Mouse (Mus musculus): Measurements from ENCODE around the gene Pard3. TPM values are rescaled to one million over a fixed set of nuclear protein-coding genes. Genes with fewer than 3 reads are reported as not detected.

The Pard3 gene
- polyA plus RNA-seq, 1 experiment from 2014 or later: 54.3 TPM

GRCm38 (mm10) chr8:127576657-127577056 lies 513.0 kb downstream of the Pard3 start:
- Histone ChIP-seq H3K9ac (no peak overlapping the region), H3K27me3 (no peaks in the 10 kb centered on the region), H3K4me1 (no peaks in the 10 kb centered on the region), H3K9me3 (no peaks in the 10 kb centered on the region), H3K27ac (no peak overlapping the region), H3K4me2 (replicated peaks) (no peak overlapping the region), H3K36me3 (no peaks in the 10 kb centered on the region), H3K4me3 (no peak overlapping the region)
- no peak for ATAC-seq (ENCODE audit: insufficient number of reproducible peaks, insufficient read depth, low FRiP score, low TSS enrichment)
- 90% methylated on average over 4 of the region's 4 CpGs for WGBS

- H3K9ac ChIP-seq: no peak overlapping the region
- ATAC-seq (ENCODE audit: insufficient number of reproducible peaks, insufficient read depth, low FRiP score, low TSS enrichment): no peak
- H3K27ac ChIP-seq: no peak overlapping the region
- H3K4me1 ChIP-seq: no peaks in the 10 kb centered on the region
- H3K9me3 ChIP-seq: no peaks in the 10 kb centered on the region
- H3K4me3 ChIP-seq: no peak overlapping the region
- H3K4me2 ChIP-seq (replicated peaks): no peak overlapping the region
- H3K36me3 ChIP-seq: no peaks in the 10 kb centered on the region
- WGBS: 81% methylated on average over 6 of the region's 6 CpGs
- H3K27me3 ChIP-seq: no peaks in the 10 kb centered on the region
Observed at GRCm38 (mm10) chr8:127577656-127578055, 514.0 kb downstream of the Pard3 start.

GRCm38 (mm10) chr8:127579436-127579835 lies 515.7 kb downstream of the Pard3 start:
- Histone ChIP-seq H3K4me1 (no peaks in the 10 kb centered on the region), H3K9me3 (no peaks in the 10 kb centered on the region), H3K4me2 (replicated peaks) (no peak overlapping the region), H3K27me3 (no peaks in the 10 kb centered on the region), H3K27ac (no peak overlapping the region), H3K36me3 (no peaks in the 10 kb centered on the region), H3K4me3 (no peak overlapping the region), H3K9ac (no peak overlapping the region)
- WGBS: 90% methylated on average over 9 of the region's 9 CpGs
- no peak for ATAC-seq (ENCODE audit: insufficient number of reproducible peaks, insufficient read depth, low FRiP score, low TSS enrichment)

GRCm38 (mm10) chr8:127583429-127583828 lies 519.7 kb downstream of the Pard3 start:
- no peak for ATAC-seq (ENCODE audit: insufficient number of reproducible peaks, insufficient read depth, low FRiP score, low TSS enrichment)
- Histone ChIP-seq H3K27me3 (no peaks in the 10 kb centered on the region), H3K9ac (no peak overlapping the region), H3K4me1 (peaks cover 16% of the 10 kb centered on the region), H3K4me3 (no peak overlapping the region), H3K27ac (no peak overlapping the region), H3K9me3 (no peaks in the 10 kb centered on the region), H3K4me2 (replicated peaks) (no peak overlapping the region), H3K36me3 (no peaks in the 10 kb centered on the region)
- WGBS: 84% methylated on average over 2 of the region's 2 CpGs

DNA sequence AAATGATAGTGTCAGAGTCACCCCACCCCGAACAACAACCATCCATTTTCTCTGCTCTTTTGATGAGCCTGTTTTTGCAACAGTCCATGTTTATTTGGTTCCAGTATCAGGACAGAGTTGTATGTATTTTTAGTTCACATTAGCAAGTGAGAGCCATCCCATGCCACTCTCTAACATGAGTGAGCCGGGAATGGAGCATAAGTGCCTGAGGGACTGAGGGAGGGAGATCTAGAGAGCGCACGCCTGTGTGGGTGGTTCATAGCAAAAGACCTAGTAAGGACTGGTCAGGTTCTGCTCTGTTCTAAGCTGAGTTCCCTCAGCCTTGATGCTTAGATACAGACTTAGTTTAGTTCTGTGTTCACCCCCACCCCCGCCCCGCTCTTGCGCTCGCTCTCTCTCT lies 521.9 kb downstream of the Pard3 start:
- peaks cover 16% of the 10 kb centered on the region for H3K4me1 ChIP-seq
- no peak overlapping the region for H3K4me2 ChIP-seq (replicated peaks)
- 89% methylated on average over 8 of the region's 8 CpGs for WGBS
- H3K4me3 ChIP-seq: no peak overlapping the region
- H3K27me3 ChIP-seq: no peaks in the 10 kb centered on the region
- no peak for ATAC-seq (ENCODE audit: insufficient number of reproducible peaks, insufficient read depth, low FRiP score, low TSS enrichment)
- H3K9me3 ChIP-seq: no peaks in the 10 kb centered on the region
- H3K36me3 ChIP-seq: no peaks in the 10 kb centered on the region
- H3K9ac ChIP-seq: no peak overlapping the region
- no peak overlapping the region for H3K27ac ChIP-seq

- Histone ChIP-seq H3K27me3 (no peaks in the 10 kb centered on the region), H3K9me3 (no peaks in the 10 kb centered on the region), H3K27ac (no peak overlapping the region), H3K9ac (no peak overlapping the region), H3K4me3 (no peak overlapping the region), H3K4me1 (peaks cover 16% of the 10 kb centered on the region), H3K36me3 (no peaks in the 10 kb centered on the region), H3K4me2 (replicated peaks) (no peak overlapping the region)
- 34% methylated on average over 5 of the region's 5 CpGs for WGBS
- ATAC-seq (ENCODE audit: insufficient number of reproducible peaks, insufficient read depth, low FRiP score, low TSS enrichment): no peak
Observed at GRCm38 (mm10) chr8:127586681-127587080, 523.0 kb downstream of the Pard3 start.

DNA sequence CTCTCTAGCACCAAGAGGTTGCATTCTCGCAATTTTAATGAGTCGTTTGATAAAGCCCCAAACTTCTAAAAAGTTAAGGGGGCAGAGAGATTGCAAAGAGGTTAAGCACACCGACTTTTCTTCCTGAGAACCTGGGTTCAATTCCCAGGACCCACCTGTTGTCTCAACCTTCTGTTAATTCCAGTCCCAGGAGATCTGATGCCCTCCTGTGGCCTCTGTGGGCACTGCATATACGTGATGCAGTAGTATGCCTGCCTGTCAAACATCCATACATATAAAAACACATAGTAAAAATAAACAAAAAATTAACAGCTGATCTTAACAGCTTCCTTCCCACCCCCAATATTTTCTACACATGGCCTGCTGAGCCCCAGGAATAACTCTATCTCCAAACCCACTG lies 524.6 kb downstream of the Pard3 start:
- H3K27me3 ChIP-seq: no peaks in the 10 kb centered on the region
- ATAC-seq (ENCODE audit: insufficient number of reproducible peaks, insufficient read depth, low FRiP score, low TSS enrichment): no peak
- H3K36me3 ChIP-seq: no peaks in the 10 kb centered on the region
- H3K9ac ChIP-seq: no peak overlapping the region
- peaks cover 21% of the 10 kb centered on the region for H3K4me1 ChIP-seq
- no peak overlapping the region for H3K27ac ChIP-seq
- H3K4me2 ChIP-seq (replicated peaks): no peak overlapping the region
- no peak overlapping the region for H3K4me3 ChIP-seq
- no peaks in the 10 kb centered on the region for H3K9me3 ChIP-seq
- WGBS: 69% methylated on average over 4 of the region's 4 CpGs

GRCm38 (mm10) chr8:127589291-127589690 lies 525.6 kb downstream of the Pard3 start:
- no peak overlapping the region for H3K27ac ChIP-seq
- H3K36me3 ChIP-seq: no peaks in the 10 kb centered on the region
- H3K4me3 ChIP-seq: no peak overlapping the region
- H3K9ac ChIP-seq: no peak overlapping the region
- no peaks in the 10 kb centered on the region for H3K9me3 ChIP-seq
- H3K4me1 ChIP-seq: peaks cover 21% of the 10 kb centered on the region
- ATAC-seq (ENCODE audit: insufficient number of reproducible peaks, insufficient read depth, low FRiP score, low TSS enrichment): no peak
- H3K27me3 ChIP-seq: no peaks in the 10 kb centered on the region
- no peak overlapping the region for H3K4me2 ChIP-seq (replicated peaks)
- 49% methylated on average over 4 of the region's 4 CpGs for WGBS

DNA sequence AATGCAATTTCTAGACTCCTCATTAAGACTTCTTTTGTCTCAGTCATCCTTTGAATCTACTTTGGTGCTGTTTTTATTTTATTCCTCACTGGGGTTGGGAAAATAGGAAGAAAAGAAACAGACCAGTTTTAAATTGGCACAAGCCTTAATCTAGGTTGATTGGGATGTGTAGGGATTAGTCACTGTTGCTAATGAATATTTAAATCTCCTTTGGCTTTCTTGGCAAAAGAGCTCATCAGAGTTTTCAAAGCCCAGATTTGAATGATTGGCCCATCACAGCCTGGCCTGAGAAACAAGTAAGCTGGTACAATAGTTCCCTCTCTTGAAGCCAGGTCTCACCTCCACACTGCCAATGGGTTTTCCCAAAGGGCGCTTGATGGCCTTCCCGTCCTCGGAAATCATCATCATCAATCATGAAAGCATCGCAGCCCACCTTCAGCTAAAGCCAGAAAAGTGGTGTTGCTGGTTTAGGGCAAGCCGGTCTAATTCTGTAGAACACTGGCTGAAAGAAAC lies 527.0 kb downstream of the Pard3 start:
- 85% methylated on average over 5 of the region's 5 CpGs for WGBS
- Histone ChIP-seq H3K9ac (no peak overlapping the region), H3K9me3 (no peaks in the 10 kb centered on the region), H3K4me2 (replicated peaks) (no peak overlapping the region), H3K36me3 (no peaks in the 10 kb centered on the region), H3K4me3 (no peak overlapping the region), H3K27me3 (no peaks in the 10 kb centered on the region), H3K27ac (no peak overlapping the region), H3K4me1 (peaks cover 19% of the 10 kb centered on the region)
- no peak for ATAC-seq (ENCODE audit: insufficient number of reproducible peaks, insufficient read depth, low FRiP score, low TSS enrichment)

DNA sequence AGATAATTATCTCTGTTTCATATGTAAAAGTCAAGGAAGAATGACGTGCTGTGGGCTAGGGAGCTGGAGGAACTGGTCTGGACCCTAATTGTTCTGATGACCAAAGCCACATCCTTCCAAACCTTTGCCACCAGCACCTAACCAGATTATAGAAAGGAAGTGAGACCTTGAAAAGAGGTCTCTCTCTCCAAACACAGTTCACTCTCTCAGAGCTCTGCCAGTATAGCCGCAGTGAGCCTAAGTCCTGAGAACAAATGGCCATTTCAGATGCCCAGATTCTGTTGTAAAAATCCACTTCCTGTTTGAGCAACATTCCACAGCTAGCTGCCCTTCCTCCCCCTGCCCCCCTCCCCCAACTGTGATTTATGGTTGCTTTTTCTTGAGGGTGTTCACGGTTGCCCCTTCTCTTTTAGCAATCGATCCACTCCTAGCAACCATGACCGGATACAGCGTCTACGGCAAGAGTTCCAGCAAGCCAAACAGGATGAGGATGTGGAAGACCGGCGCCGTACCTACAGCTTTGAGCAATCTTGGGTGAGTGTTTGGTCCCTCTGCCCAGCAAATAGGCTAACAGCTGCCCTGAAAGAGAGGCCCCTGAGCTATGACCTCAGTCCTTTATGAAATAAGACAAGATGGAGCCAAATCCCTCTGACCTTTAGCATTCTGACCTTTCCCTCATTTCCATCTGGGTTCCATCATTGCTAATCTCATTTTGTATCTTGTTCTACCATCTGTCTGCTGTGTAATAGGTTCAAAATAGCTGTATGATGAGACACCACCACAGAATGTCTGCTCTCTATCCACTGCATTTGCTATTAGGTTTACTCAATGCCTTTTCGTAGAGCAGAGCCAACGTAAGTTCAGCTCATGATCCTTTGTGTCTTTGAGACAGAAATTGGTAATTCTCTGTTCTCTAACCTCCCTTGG lies 529.2 kb downstream of the Pard3 start:
- H3K4me3 ChIP-seq: no peak overlapping the region
- H3K4me1 ChIP-seq: peaks cover 5% of the 10 kb centered on the region; the same call in 1 of the 2 replicates
- no peak for ATAC-seq (ENCODE audit: insufficient number of reproducible peaks, insufficient read depth, low FRiP score, low TSS enrichment)
- no peaks in the 10 kb centered on the region for H3K36me3 ChIP-seq
- H3K9ac ChIP-seq: no peak overlapping the region
- no peaks in the 10 kb centered on the region for H3K27me3 ChIP-seq
- H3K4me2 ChIP-seq (replicated peaks): no peak overlapping the region
- WGBS: 56% methylated on average over 12 of the region's 12 CpGs
- H3K9me3 ChIP-seq: no peaks in the 10 kb centered on the region
- H3K27ac ChIP-seq: no peak overlapping the region

DNA sequence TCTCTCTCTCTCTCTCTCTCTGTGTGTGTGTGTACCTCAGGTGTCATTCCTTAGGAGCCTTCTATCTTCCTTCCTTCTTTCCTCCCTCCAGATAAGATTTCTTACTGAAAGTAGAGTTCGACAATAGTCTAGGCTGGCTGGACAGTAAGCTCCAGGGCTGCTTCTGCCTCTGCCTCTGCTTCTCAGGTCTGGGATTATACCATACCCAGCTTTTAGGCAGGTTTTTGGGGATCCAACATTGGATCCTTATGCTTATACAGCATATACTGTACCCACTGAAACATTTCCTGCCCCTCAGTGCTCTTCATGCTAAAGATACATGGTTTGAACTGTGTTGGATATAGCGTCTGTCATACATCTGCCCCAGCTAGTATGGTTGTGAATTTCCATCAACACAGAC lies 536.9 kb downstream of the Pard3 start:
- Histone ChIP-seq H3K27me3 (no peaks in the 10 kb centered on the region), H3K4me2 (replicated peaks) (no peak overlapping the region), H3K9ac (no peak overlapping the region), H3K9me3 (no peaks in the 10 kb centered on the region), H3K27ac (no peak overlapping the region), H3K4me1 (no peaks in the 10 kb centered on the region), H3K36me3 (peaks cover 9% of the 10 kb centered on the region; the same call in 1 of the 2 replicates), H3K4me3 (no peak overlapping the region)
- ATAC-seq (ENCODE audit: insufficient number of reproducible peaks, insufficient read depth, low FRiP score, low TSS enrichment): no peak
- WGBS: 94% methylated on average over 2 of the region's 2 CpGs

DNA sequence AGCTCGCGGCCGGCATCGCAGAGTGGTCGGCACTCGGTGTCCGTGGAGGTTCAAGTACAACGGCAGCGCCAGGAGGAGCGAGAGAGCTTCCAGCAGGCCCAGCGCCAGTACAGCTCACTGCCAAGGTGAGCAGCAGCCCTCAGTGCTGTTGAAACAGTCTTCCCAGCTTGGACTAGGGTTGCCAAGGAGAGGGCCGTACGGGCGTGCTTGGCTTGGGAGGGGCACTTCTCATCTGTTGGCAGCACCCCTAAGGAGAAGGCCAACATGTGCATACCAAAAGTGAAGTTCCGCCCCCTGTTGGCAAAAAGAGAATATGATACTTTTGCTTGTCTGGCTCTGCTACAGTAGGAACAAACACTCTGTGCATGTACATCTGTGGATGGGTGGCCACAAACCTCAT lies 539.4 kb downstream of the Pard3 start:
- 93% methylated on average over 15 of the region's 15 CpGs for WGBS
- H3K9me3 ChIP-seq: no peaks in the 10 kb centered on the region
- H3K27ac ChIP-seq: no peak overlapping the region
- H3K36me3 ChIP-seq: peaks cover 9% of the 10 kb centered on the region; the same call in 1 of the 2 replicates
- no peak overlapping the region for H3K4me3 ChIP-seq
- H3K4me2 ChIP-seq (replicated peaks): no peak overlapping the region
- no peaks in the 10 kb centered on the region for H3K4me1 ChIP-seq
- no peak for ATAC-seq (ENCODE audit: insufficient number of reproducible peaks, insufficient read depth, low FRiP score, low TSS enrichment)
- no peaks in the 10 kb centered on the region for H3K27me3 ChIP-seq
- H3K9ac ChIP-seq: no peak overlapping the region

All from embryonic facial prominence, embryonic 12.5 days (tissue).